Comparison of ENCODE assay signal across 30 mouse cellular contexts in genomic region chr13:73944606-73945005, GRCm38 (mm10). TPM values are rescaled to one million over a fixed set of nuclear protein-coding genes. Genes with fewer than 3 reads are reported as not detected.
"Had no signal": no experiment of that assay in that cellular context is flagged by ENCODE, and none has a peak within 500 bp of the region (broad histone marks: within the 10 kb centered on the region; RNA-seq: fewer than 3 reads in every experiment).

No protein-coding gene starts in this region.

- H3K27me3 ChIP-seq: liver, embryonic 12.5 days; midbrain, embryonic 12.5 days; neural tube, embryonic 13.5 days; neural tube, embryonic 15.5 days had no signal

- H3K27ac ChIP-seq: liver, embryonic 12.5 days; liver, embryonic 14.5 days; midbrain, embryonic 10.5 days; midbrain, embryonic 12.5 days; neural tube, embryonic 13.5 days; neural tube, embryonic 15.5 days had no signal

- DNase-seq: lung, adult 18-20 months; lung, embryonic 14.5 days; lung, postnatal 10 days; lung, postnatal 4 days; midbrain, embryonic 14.5 days; retina, postnatal 1 day; right cerebral cortex, adult 18-20 months; right cerebral cortex, postnatal 25 days; right cerebral cortex, postnatal 4 days; spleen, adult 18-20 months; thymus, adult 18-20 months; thymus, postnatal 14 days; thymus, postnatal 36 days had no signal

- H3K9me3 ChIP-seq: liver, embryonic 12.5 days; midbrain, embryonic 10.5 days; midbrain, embryonic 12.5 days; neural tube, embryonic 13.5 days; neural tube, embryonic 15.5 days had no signal

- H3K4me1 ChIP-seq: liver, embryonic 12.5 days; midbrain, embryonic 10.5 days; midbrain, embryonic 12.5 days; neural tube, embryonic 13.5 days had no signal

- H3K4me3 ChIP-seq: liver, embryonic 12.5 days; midbrain, embryonic 10.5 days; midbrain, embryonic 12.5 days; myocyte; neural tube, embryonic 13.5 days; neural tube, embryonic 15.5 days had no signal

RNA-seq across cellular contexts. Expression of gene Zdhhc11, which starts 19.0 kb away (rescaled TPM):
- total RNA-seq: megakaryocyte, adult 5-6 weeks; megakaryocyte-erythroid progenitor cell, adult 5-6 weeks had no signal
- polyA plus RNA-seq: liver, embryonic 12.5 days; liver, embryonic 14.5 days; liver, embryonic 16.5 days; lung, embryonic 14.5 days; lung, embryonic 16.5 days; midbrain, embryonic 10.5 days; midbrain, embryonic 12.5 days; midbrain, embryonic 14.5 days; midbrain, embryonic 16.5 days; myocyte; neural tube, embryonic 11.5 days; neural tube, embryonic 13.5 days; neural tube, embryonic 15.5 days; small intestine, adult 2 months; stomach, embryonic 14.5 days; stomach, embryonic 16.5 days; thymus, postnatal 0 days had no signal
